Mouse (Mus musculus) small intestine, adult 2 months (tissue): Measurements from ENCODE around the gene Upf1.

Experiments used
- CTCF ChIP-seq: fragments of 200-500 bp; IDR thresholded peaks from 2 replicates; pipeline ENCODE4 v1.5.1; 2012; ENCODE audit warnings: low read depth, mild to moderate bottlenecking, control low read depth, inconsistent platforms, low read length, moderate library complexity, mixed read lengths; ENCODE audit not compliant: insufficient replicate concordance, insufficient read length; ENCODE audit errors: extremely low read depth
- POLR2A ChIP-seq: fragments of 200-500 bp; IDR thresholded peaks from 2 replicates; pipeline ENCODE4 v1.6.1; 2012; ENCODE audit warnings: low read depth, mild to moderate bottlenecking, control low read depth, inconsistent platforms, low read length, moderate library complexity

DNA sequence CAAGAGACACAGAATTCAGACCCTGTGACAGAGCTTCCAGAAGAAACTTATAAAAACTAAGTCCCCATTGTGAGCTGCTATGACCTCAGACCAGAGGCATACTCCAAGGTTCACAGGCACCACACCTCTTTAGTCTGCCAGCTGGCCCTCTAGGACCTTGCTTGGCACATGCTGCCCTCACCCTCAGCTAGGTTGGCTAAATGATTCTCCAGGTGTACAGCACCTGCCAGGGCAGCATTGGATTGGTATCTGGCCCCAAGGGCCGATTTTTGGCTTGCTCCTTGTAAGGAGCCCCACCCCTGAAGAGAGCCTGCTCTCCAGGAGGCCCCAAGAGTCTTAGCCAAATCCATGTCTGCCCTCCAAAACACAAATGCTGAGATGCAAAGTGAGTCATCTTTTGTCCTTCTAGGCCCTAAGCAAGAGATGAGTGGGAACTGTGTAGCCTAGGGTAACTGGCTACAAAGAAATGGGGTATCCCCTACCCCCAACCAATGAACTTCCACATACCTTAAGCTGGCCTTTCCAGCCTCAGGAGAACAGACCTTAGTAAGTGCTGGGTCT, 5.1 kb downstream of the Upf1 start:
- TF ChIP-seq CTCF (no peak), POLR2A (no peak)
